Mouse (Mus musculus): ENCODE data around the gene Arhgap4.

DNA sequence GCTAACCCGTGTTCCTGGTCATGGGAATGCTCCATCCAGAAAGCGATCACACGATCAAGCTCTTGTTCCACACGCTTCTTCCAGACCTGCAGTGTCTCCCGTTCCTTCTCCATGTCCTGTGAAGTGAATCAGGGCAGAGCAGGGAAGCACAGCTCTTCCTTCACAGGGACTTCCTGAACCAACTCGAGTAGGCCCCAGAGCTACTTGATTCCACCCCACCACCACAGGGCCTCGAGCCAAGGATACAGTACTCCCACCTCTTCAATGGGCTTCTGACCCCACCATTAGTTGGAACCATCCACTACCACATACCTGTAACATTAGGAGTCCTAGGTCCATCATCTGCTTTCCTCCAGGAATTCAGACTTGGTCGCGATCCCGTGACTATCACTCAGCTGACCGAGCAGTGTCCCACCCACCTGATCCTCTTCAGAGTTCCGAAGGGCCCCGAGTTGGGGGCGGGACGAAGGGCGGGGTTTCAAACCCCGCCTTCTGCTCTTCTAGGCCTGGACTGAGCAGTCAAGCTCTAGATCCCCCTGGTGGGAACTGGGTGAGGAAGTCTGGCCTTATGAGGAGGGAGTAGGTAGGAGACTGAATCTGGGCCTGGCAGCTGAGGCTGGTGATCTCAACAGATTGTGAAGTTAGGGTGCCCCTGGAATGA is 8.9 kb upstream of the Arhgap4 start, which contains the start of gene Renbp:
- TF ChIP-seq CTCF (conservative IDR thresholded peaks at IDR 0.05; ENCODE audit: low read length) (no peak), NANOG (IDR thresholded peaks at IDR 0.05; ENCODE audit: borderline replicate concordance, low read length) (no peak), POU5F1 (IDR thresholded peaks at IDR 0.05; ENCODE audit: borderline replicate concordance, low read length) (no peak)
